Mouse (Mus musculus) kidney, adult 8-10 months (tissue): ENCODE measurements around the gene Gcdh.

ENCODE experiments used
- DNase-seq, 2 experiments: peaks; one replicate each; pipeline ENCODE4 v3.0.0; 2022

Gene Gcdh

GRCm38 (mm10) chr8:84893709-84894134, at the start of gene Gcdh:
TSS of gene Gcdh (minus strand) at chr8:84893921.
- DNase-seq = peak; percentile 97 to 98

GRCm38 (mm10) chr8:84937620-84938485, 44.1 kb upstream of the Gcdh start:
- no peak for DNase-seq

DNA sequence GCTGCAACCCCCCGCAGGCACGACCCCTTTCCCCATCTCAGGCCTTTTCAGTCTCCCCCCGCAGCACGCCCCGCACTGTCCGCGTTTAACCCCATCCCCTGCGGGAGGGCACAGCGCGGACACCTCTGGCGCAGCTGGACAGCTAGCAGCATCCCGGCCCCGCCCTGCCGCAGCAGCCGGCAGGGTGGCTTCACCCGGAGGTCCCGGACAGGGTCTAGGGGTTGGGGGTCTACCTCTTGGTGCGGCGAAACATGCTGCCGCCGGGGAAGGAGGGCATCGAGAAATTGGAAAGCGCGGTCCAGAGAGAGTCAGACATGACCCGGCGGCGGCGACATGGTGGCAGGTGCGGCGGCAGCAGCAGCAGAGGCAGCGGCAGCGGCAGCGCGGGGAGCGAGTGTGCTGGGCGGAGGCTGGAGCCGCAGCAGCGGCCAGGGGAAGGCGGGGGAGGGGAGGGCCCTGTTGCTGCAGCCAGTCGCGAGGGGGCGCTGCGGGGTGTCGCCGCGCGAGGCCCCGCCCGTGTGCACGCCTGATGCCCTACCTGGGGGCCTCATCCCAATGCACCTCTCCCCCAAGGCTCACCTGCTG, 43.3 kb upstream of the Gcdh start, which contains the start of gene Mast1:
TSS of gene Mast1 (minus strand) at position 398 of the 585 bp plus-strand sequence.
- DNase-seq = peak in 1 of 2 experiments; percentile 35

GRCm38 (mm10) chr8:84936041-84936961, 42.6 kb upstream of the Gcdh start:
- DNase-seq = no peak

- no peak for DNase-seq
These were observed 41.8 kb upstream of the Gcdh start for GRCm38 (mm10) chr8:84935489-84935888.

GRCm38 (mm10) chr8:84934860-84935259, 41.1 kb upstream of the Gcdh start:
- DNase-seq = no peak

DNA sequence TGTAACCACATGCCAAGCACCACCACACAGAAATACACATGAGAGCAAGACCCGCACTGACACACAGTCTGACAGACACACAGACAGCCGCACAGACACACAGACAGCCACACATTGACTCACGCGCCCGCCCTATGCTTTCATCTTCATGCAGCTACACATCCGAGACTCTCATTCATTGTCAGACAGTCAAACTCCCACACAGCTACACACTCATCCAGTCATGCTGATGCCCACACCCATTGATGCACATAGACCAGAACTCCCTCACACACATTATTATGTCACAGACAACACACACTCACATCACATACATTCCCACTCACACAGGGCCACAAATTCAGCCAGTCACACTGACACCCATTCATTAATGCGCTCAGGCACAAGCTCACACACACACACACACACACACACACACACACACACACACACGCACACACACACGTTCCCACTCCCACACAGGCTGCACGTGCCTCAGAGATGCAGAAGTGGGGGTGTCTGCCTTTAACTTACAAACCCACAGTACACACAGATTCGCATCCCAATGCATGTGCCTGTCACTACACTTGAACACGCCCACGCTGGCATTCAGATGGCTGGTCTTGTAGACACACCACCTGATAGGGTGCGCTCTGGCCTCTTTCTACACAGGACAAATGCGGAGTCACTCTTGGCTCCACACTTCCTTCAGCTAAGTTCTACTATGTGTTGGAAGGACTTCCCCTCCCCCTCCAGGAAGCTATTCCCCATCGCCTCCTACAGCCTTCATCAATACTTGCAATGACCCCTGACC, 40.2 kb upstream of the Gcdh start:
- DNase-seq = no peak

GRCm38 (mm10) chr8:84930582-84930981, 36.9 kb upstream of the Gcdh start:
- no peak for DNase-seq

DNA sequence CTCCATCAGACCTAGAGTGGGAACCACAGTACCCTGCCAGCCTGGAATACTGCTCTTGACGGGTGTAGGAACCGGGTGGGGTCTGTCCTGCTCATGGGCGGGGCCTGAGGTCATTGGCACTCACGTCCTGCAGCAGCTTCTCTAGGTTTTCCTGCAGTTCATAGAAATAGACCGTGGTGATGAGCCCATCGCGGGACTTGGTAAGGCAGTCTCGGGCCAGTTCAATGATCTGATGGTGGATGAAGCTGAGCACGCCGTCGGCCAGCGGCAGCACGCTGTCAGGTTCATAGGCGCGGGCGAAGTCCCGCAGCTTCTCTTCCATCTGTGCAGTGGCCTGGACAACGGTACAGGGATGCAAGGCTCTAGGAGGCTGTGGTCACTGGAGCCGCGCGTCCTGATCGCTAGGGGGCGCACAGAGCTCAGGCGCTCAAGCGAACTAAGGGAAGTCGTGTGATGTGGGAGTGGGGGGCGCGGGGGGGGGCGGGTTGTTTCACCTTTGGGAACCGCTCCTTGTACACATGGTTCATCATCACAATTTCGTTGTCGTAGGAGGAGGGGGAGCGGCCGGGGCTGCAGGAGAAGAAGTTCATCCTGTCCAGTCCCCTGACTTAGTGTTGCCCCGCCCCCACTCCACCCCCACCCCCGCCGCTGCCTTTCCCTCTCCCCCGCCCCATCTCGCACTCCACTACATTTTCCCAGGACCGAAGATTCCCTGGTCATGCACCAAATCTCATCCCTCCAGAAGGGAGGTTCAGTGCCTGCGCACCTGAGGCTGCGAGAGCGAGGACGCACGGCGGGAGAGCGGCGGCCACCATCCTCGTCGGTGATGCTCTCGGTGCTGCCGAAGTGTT, 35.0 kb upstream of the Gcdh start:
- peak in 1 of 2 experiments; percentile 66 for DNase-seq

DNA sequence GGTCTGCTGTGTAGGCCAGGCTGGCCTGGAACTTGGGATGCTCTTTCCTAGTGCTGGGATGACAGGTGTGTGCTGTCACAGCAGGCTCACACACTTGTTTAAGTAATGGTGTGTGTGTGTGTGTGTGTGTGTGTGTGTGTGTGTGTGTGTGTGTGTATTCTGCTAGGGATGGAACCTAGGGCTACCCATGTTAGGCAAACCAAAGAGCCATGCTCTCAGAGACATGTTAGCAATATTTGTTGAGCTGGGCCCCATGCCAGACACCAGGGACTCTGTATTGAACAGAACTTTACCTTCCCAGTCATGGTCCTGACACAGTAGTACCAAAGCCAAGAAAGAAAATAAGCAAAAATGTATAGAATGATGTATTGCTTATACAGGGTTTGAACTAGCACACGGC, 33.8 kb upstream of the Gcdh start:
- DNase-seq = no peak

- no peak for DNase-seq
These were observed 31.8 kb upstream of the Gcdh start for GRCm38 (mm10) chr8:84925557-84925956.

- DNase-seq = no peak
These were observed 27.9 kb upstream of the Gcdh start for GRCm38 (mm10) chr8:84921596-84921995.

- DNase-seq = no peak
These were observed 24.9 kb upstream of the Gcdh start for GRCm38 (mm10) chr8:84918646-84919045.

- DNase-seq = no peak
These were observed 24.1 kb upstream of the Gcdh start for GRCm38 (mm10) chr8:84917781-84918180.

DNA sequence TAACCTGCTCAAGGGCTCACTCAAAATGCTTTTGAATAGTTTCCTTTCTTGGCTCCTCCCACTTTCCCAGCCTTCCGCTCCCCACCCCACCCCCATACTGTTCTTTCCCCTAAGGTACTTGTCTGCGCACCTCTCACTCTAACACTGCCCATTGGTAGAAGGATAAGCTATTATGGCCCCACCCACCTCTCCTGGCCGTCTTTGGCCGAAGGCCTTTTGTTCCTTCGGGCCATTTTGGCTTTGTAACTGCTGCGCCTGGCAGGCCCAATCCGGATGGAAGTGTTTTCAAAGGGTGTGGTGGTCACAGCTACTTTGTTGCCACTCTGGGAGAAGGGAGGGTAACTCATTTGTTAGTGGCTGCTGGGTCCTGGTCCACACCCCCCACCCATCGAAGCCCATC, 21.5 kb upstream of the Gcdh start:
- DNase-seq = no peak

DNA sequence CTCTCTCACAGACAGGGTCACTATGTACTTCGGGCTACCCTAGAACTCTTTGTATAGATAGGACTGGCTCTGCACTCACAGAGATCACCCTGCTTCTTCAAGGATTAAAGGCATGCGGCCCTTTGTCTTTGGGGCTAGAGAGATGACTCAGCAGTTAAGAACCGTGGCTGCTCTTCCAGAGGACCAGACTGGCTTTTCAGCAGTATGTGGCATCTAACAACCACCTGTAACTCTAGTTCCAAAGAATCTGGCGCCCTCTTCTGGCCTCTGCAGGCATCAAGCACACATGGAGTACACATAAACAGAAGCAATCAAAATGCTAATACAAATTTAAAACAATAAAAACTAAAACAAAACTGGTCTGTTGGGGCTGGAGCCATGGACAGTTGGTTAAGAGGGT, 20.2 kb upstream of the Gcdh start:
- peak in 1 of 2 experiments; percentile 47 for DNase-seq

GRCm38 (mm10) chr8:84913502-84913900, 19.8 kb upstream of the Gcdh start:
- DNase-seq = no peak

- DNase-seq = peak; percentile 78 to 79
These were observed 19.3 kb upstream of the Gcdh start for GRCm38 (mm10) chr8:84912895-84913501.

DNA sequence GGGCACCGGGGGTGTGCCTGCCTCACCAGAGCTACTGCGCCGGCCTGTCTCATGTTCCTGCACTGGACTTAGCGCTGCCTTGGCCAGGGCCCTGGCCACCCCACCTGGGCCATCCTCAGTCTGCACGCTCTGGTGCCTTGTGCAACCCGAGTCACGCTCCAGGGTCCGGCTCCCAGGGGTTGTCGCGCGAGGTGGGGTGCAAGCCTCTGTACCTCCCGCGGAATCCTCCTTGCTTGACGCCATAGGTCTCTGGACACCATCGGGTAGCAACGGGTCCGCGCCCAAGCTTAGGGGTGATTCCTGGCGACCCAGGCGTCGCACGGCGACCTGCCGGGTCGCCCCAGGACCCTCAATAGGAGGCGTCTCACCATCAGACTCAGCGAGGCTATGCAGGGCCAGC, 18.7 kb upstream of the Gcdh start:
- DNase-seq = no peak

DNA sequence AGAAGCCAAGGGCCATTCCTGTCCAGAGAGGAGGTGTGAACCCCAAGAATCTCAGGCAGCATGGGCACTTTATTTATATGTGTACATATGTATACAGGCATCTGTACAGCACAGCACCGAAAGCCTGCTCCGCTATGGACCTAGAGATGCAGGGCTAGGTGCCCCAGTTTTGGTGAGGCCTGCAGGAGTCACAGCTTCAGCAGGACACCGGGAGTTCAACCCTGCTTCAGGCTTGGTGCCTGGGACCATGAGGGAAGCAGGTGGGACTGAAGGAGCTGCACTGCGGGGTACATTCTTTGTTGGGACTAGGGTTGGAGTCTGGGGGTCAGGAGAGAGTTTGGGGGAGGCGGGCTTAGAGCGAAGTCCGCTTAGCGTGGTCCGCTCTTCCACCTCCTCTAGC, 18.1 kb upstream of the Gcdh start:
- DNase-seq = no peak

DNA sequence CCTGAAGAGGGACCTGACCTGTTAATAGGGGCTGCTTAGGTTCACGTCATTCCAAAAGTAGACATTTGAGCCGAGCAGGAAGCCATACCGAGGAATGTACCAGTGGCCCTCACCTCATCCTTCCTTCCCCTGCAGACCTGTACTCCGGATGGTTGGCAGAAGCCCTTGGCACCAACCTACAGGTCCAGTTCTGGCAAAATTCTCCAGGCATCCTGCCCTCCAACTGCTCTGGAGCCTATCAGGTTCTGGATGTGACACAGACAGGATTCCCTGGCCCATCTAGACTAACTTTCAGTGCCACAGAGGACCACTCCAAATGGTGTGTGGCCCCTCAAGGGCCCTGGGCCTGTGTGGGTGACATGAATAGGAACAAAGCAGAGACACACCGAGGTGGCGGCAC, 16.8 kb upstream of the Gcdh start:
- no peak for DNase-seq
